Mouse (Mus musculus) common myeloid progenitor, adult 5-6 weeks (primary cell): ENCODE results near the gene Pgap1. TPM values are rescaled to one million over a fixed set of nuclear protein-coding genes. Genes with fewer than 3 reads are reported as not detected.
A peak's percentile ranks its signal among the peaks of the same experiment; 100 is the strongest.

Source experiments
- ATAC-seq: replicated peaks from 2 replicates; pipeline ENCODE4 v1.8.0; 2016; ENCODE audit warnings: low read depth, mild to moderate bottlenecking, moderate TSS enrichment, inconsistent platforms; ENCODE audit not compliant: poor library complexity, severe bottlenecking
- total RNA-seq: library from RNA; stranded (forward); fragments of 200-1000, 187-1606 nt; gene quantifications from 2 replicates; pipeline ENCODE4 v1.2.3, GENCODE M21; 2017

Gene Pgap1
- total RNA-seq, 1 experiment from 2014 or later = 0.14 TPM

DNA sequence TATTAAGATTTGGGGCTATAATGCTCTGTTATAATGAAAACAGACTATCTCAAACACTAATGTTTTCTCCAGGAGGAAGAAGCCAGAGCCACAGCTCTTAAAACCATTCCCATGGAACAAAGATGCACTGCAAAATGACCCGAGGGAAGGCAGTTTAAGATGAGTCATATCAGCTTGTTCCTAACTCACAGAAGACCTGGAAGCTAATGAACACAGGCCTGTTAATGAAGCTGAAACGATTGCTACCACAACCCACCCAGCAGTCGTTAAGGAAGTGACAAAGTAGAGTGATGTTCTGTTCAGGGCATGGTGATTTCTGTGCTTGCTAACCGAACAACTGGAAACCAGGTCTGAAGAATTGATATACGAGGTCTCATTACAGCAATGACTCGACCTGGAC lies 26.3 kb downstream of the Pgap1 start:
- no peak for ATAC-seq

DNA sequence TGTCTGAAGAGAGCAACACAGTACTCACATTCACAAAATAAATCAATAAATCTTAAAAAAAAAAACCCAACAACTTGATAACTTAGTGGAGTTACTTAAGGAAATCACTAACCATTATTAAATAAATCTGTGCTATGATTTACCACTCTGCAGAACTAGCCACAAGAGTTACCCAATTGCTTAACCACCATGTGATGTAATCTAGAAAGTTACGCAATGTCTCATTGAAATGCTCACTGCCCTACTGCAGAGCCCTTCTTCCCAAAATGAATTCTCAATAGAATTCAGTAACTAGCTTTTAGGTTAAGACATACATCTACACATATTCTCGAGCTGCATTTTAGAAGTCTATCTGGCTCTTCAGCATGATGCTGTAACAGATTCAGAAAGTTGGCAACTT lies 33.8 kb downstream of the Pgap1 start:
- ATAC-seq = peak; percentile 91

DNA sequence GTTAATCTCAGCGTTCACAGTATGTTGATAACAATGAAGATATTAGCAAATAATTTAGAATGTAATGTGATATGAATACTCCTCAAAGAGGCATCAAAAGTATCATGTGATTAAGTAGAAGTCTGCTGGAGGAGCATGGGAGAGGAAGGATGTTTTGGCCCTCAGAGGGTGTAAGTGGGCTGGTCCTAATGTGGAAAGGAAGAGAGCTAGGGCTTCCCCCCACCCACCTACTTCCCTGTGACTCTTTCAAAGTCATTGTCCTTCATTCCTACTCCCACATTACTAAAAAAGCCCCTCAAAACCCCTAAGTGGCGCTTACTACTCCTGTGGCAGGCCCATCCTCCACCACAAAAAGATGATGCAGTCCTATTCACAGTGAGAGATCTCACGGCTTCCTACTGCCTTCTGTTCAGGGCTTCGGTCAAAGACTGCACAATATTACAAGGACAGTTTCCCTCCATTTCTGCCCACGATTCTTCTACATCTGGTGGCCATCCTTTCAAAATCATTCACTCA lies 37.4 kb downstream of the Pgap1 start:
- ATAC-seq = no peak

DNA sequence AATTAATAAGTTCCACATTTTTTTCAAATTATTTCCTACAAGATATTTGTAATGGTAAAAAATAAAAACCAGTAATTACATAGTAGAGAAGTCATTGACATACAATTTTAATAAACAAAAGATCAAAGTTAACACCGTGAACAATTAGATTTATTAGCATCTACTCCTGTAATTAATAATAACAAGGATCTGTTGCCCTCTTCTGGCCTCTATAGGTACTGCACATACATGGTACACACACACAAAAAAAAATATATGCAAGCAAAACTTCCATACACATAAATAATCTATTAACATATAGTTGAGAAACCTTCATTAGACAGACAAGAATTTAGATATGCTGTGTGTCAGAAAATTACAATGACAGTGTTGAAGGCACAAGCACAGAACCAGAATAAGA lies 43.6 kb downstream of the Pgap1 start:
- ATAC-seq = no peak

DNA sequence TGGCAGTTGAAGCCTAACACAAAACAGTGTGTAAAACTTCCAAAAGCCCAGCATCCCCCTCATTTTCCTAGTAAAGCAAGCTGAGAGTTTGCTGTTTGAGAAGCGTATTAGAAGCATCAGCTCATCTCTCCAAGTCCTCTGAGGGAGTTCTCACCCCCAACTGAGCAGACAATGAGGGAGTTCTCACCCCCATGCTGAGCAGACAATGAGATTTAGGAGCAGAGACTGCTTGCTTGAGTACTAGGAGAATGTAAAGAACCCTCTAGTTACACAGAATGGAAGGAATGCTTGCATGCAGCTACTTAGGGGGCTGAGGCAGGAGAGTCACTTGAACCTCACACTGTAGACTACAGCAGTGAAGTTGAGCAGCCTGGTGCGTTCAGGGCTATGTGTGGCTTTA lies 59.0 kb downstream of the Pgap1 start:
- no peak for ATAC-seq

DNA sequence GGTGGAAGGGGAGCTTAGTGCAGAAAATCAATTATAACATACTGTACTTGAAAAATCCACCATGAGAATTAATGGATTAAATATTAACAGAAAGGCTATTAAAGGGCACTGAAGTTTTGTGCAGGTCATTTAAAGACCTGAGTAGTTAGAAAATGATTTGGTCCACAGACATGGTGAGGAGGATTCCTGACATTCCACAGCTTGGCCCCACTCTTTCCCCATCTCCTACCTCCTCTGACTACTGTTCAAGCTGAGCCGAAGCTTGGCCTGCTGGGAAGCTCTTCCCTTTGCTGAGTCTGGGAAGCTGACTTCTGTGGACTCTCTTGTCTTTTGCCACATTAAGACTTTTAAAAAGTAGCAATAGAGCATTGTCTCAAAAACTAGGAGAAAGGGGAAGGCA lies 61.2 kb downstream of the Pgap1 start:
- ATAC-seq = no peak

DNA sequence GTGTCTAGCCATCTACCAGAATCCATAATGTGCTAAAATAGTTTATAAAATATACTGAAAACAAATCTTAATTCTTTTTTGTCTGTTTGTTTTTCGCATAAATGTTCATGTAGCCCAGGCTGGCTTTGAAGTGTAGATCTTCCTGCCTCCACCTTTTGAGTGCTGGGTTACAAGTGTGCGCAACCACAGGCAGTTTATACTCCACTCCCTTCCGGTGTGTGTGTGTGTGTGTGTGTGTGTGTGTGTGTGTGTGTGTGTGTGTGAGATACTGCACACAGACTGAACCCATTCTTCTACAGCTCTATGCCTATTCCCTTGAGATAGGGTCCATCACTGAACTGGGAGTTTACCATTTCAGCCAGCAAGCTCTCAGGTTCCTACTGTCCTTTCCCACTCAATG lies 64.0 kb downstream of the Pgap1 start:
- no peak for ATAC-seq

DNA sequence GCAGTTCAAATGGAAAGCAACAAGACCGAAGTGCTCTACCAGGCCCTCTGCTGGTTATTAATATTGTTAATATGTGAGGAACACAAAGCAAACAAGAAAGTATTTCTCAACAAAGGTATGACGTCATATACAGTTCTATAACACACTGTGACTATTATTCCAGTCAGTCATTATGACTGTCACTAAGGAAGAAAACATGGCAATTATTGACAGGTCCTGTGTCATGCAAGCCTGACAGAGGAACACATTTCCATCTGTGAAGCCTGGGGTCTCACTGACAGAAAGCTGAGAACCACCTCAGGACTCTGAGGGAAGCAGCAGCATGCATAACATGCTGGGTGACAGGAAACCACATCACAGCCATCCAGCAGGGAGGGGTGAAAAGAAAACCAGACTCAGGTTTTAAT lies 65.0 kb downstream of the Pgap1 start:
- peak; percentile 50; the same call in 1 of the 2 replicates for ATAC-seq

DNA sequence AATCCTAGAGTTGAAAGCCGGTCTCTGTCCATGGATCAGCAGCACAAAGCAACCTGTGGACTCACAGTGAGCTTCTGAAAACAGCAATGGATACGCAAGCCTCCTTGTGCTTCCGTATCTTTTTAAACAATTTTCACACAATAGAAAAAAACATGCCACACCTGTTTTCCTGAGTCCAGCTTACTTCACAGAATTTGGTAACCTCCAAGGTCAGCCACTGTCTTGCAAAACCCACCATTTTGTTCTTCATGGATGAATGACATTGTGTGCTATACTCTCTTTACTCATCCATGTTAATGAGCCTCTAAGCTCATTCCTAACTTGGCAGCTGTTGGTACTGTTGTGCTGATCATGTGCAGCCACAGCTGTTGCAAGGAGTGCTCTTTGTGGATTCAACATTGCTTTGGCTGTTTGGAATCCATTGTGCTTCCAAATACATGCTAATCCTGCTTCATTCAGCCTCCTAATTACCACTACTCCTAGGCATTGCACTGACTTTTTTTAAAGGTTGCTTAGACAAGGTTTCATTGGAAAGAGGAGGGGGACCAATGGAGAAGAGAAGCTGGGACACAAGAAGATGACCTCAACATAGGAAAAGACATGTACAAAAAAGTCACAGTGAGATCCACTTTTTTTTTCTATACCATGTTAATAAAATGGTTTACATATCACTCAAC lies 72.6 kb downstream of the Pgap1 start:
- no peak for ATAC-seq

DNA sequence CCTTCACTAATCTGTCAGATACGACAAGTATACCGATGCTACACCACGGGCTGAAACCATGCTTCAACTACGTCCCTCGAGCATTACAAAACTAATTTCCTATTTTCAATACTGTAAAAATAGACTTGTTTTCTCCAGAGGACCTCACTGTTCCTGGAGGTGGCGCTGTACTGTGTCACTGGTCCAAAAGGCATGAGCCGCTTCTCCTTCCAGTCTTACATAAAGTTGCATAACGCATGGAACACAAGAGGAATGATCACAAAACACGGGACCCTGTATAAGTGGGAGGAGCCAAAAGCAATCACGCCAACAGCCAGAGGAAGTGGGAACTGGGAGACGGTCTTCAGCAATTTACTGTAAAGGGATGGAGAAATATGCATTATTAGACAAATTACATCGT lies 77.0 kb downstream of the Pgap1 start:
- ATAC-seq = no peak

DNA sequence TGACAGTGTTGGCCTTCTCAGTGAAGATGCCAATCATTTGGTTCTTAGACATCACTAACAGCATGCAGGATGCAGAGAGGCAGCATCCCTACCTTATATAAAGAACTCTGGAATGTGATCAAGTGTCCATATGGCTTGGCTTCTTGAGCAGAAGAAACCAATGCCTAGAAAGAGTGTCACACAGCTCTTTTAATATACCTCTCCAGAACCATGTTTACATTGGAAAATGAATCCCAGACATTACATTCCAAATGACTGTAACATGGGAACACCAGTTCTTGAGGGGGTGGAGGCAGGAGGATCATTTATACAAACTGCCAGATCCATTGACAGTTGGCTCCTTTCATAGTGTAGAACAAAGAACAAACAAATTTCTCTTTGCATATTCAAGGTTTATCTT lies 88.8 kb downstream of the Pgap1 start:
- no peak for ATAC-seq

DNA sequence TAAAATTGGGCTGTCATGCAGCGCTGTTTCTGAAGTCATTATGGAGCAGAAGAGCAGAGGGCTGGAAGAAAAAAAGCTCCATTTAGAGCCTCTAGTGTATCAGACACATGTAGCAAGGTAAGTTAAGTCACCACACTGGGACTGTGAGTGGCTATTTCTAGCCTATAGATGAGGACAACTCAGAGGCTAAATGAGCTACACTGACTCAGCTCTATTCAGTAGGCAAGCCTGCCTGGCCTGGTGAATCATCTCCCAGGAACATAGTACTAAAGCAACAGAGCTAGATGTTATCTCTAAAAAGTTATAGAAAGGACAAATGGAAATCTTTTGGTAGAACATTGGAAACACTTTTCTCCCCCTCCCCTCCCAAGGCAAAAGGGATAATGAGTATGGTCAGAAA lies 90.1 kb downstream of the Pgap1 start:
- ATAC-seq = no peak

DNA sequence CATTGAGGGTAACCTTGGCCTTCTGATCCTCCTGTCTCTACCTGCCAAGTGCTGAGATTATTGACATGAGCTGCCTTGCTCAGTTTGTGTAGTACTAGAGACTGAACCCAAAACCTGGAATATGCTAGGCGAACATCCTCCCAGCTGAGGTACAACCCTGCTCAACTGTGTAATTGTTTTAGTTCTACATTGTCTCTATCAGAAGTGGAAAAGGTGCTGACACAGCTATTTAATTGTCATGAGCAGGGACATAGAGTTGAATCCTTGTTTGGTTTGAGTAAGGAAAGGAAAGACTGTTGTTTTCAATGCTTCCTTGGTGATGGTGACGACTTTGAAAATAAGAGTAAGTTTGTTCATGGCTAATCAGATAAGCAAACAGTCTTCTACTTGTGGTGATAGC lies 105.4 kb downstream of the Pgap1 start:
- ATAC-seq = no peak

DNA sequence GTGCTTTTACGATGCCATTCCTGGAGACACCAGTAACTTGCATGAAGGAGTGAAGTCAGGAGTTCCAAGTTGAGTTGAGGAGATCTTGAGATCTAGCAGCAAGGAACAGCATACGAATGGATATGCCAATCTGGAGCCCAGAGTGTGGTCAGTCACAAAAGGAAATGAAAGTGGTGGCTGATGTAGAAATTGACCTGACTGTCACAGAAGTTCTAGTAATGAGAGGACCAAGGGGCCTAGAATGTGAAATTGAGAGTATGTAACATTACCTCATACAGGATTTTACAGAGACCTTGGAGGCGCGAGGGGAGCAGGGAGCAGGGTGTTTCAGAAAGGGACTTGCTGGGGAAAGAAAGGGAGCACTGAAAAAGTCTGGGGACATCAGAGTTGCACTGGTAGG lies 108.7 kb downstream of the Pgap1 start:
- peak; percentile 58 for ATAC-seq

DNA sequence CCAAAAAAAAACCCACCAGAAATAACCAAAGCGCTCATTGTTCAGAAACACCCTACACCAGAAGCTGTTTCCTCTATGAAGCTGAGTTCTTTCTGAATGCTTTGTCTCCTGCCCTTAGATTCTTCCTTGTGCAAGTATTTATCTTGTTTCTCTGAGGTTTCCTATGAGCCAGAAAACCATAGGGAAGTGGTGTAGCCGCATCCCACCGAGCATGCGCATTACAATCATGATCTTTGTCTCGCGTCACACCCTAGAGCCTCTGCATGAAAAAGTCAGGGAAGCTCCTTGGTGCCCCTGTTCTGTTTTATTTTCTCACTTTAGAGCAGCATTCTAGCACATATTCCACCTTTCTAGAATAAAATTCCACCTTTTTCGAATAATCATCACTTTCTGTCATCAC lies 113.8 kb downstream of the Pgap1 start:
- peak; percentile 80 for ATAC-seq

DNA sequence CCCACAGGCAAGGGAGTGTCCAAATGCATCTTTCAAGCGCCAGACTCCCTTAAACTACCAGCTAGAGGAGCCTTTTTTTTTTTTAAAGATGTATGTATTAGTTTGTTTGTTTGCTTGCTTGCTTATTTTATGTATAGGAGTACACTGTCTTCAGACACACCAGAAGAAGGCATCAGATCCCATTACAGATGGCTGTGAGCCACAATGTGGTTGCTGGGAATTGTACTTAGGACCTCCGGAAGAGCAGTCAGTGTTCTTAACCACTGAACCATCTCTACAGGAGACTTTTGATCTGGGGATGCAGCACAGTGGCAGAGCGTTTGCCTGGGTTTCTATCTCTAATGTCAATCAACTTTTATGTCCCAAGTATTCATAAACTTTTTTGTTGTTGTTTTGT lies 118.4 kb downstream of the Pgap1 start:
- no peak for ATAC-seq

DNA sequence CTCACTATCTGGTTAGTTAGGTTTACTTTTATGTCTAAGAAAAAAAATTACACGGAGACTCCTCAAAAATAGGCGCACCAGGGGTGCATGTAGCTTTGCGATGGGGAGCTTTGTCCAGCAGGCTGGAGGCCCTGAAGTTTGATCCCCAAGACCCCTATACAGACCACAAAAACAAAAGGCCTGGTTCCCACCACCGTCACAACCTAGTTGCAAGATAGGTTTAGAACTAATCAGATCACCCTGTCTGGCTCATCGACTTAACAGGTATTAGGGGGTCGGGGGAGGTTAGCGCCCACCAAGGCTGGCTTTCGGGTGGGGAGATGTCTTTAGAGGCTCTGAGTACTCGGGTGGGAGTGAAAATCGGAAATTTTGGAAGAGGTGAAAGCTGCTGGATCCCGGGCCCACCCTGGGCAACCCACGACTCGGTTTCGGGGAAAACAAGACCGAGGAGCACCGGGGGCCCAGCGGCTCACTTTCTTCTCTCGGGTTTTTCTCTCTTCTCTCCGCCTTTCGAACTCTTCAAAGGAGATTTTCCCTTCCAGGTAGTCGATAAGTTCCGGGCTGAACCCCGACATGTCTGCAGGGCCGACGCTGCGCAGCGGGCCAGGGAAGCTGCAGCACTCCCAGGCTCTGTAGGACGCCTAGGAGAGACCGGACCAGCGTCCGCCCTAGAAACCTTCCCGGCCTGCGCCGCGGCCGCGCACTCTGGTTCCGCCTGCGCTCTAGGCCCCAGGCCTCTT lies 119.0 kb downstream of the Pgap1 start, which contains the start of gene Gtf3c3:
Gene Gtf3c3 (minus strand): TSS at position 632 of the 740 bp plus-strand sequence.
- ATAC-seq = peak; percentile 98

Other genes with a start within 250 kb of the Pgap1 start
- 22.9 and 23.1 TPM in 2 replicates for gene Gtf3c3, start 118.7 kb downstream of the Pgap1 start, total RNA-seq